Mouse (Mus musculus): ENCODE results near the gene Rnf146. TPM values are rescaled to one million over a fixed set of nuclear protein-coding genes. Genes with fewer than 3 reads are reported as not detected.
"Not testable (repeated sequence)": the region's sequence is repeated elsewhere in the genome, so short reads cannot be mapped to it uniquely, and the experiment has no call there.

The Rnf146 gene
- 50.5 and 62.2 TPM in 2 replicates for polyA plus RNA-seq (2015; fragmentation: Nextera tagmentation; extraction: Ambion mirVana)

- peak within 1 kb of the TSS; percentile 50 for H3K4me2 ChIP-seq
- H3K4me1 ChIP-seq: peaks cover 4% of the 10 kb centered on the region; the same call in 1 of the 2 replicates
- H3K36me3 ChIP-seq: no peaks in the 10 kb centered on the region
- no peaks in the 10 kb centered on the region for H3K9me3 ChIP-seq
- ATAC-seq (ENCODE audit: insufficient number of reproducible peaks, low FRiP score, low TSS enrichment, low read depth): no peak; the same call in 1 of the 2 replicates
- no peaks in the 10 kb centered on the region for H3K27me3 ChIP-seq
- peak within 1 kb of the TSS; percentile 83 for H3K4me3 ChIP-seq
- peak within 1 kb of the TSS; percentile 99 for H3K9ac ChIP-seq
- 6% methylated on average over 15 of the region's 15 CpGs for WGBS
- peak within 1 kb of the TSS; percentile 100 for H3K27ac ChIP-seq
Measured at GRCm38 (mm10) chr10:29362197-29362900, at the start of gene Rnf146. Rnf146 (minus strand) TSS chr10:29362442.

DNA sequence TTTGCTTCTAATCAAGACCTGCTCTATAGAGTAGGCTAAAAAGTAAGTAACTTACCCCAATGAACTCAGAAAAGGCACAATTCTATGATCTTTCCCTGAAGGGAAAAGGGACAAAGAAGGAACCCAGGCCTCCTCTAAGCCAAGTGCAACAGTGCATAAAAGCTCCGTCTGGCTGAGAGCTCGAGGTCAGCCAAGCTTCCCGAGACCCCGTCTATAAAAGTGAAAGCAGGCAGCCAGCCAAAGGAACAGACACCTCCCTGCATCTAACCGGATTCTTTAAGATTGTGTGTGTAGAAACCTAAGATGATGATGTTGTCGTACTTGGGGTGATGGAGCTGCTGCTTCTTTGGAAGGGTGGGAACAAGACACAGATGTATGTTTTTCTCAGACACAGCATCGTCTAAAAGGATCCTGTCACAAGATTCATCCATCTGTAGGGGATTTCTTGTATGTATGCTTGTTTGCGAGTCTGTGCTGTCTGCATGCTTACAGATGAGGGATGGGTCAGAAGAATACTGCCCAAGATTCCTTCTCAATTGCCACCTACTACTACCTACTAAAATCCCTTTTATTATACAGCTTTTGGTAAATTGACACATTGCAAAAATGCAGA lies 40.5 kb upstream of the Rnf146 start:
- no peaks in the 10 kb centered on the region for H3K36me3 ChIP-seq
- H3K4me3 ChIP-seq: no peak overlapping the region
- no peaks in the 10 kb centered on the region for H3K27me3 ChIP-seq
- no peak overlapping the region for H3K27ac ChIP-seq
- no peak overlapping the region for H3K4me2 ChIP-seq
- H3K4me1 ChIP-seq: 0 out of 2 replicates have a peak, but pooled peaks cover 3% of the 10 kb centered on the region
- ATAC-seq (ENCODE audit: insufficient number of reproducible peaks, low FRiP score, low TSS enrichment, low read depth): no peak
- H3K9me3 ChIP-seq: no peaks in the 10 kb centered on the region
- H3K9ac ChIP-seq: no peak overlapping the region
- WGBS: 36% methylated on average over 8 of the region's 8 CpGs

DNA sequence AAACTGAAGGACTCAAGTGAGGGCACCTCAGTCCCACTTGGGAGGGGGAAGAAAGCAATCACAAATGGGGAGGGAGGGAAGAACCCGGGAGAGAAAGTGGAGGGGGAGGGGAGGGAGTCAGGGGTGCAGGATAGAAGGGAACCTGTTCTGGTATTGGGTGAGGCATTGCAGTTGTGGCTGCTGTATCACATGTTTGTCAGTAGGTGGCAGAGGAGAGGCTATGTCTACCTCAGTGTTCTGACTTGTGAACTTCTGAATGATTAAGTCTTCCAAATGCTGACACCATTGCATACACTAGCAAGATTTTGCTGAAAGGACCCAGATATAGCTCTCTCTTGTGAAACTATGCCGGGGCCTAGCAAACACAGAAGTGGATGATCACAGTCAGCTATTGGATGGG lies 32.6 kb upstream of the Rnf146 start:
- not testable (repeated sequence) for ATAC-seq (ENCODE audit: insufficient number of reproducible peaks, low FRiP score, low TSS enrichment, low read depth); H3K4me2 ChIP-seq; H3K9ac ChIP-seq; H3K36me3 ChIP-seq; H3K9me3 ChIP-seq; H3K27me3 ChIP-seq; H3K4me3 ChIP-seq; H3K4me1 ChIP-seq; H3K27ac ChIP-seq
- 76% methylated on average over 2 of the region's 2 CpGs for WGBS

GRCm38 (mm10) chr10:29381558-29381957 lies 19.3 kb upstream of the Rnf146 start:
- 83% methylated on average over 2 of the region's 2 CpGs for WGBS
- H3K4me1 ChIP-seq: no peaks in the 10 kb centered on the region
- H3K36me3 ChIP-seq: no peaks in the 10 kb centered on the region
- H3K27me3 ChIP-seq: no peaks in the 10 kb centered on the region
- H3K27ac ChIP-seq: no peak overlapping the region
- no peaks in the 10 kb centered on the region for H3K9me3 ChIP-seq
- no peak overlapping the region for H3K4me2 ChIP-seq
- no peak for ATAC-seq (ENCODE audit: insufficient number of reproducible peaks, low FRiP score, low TSS enrichment, low read depth)
- no peak overlapping the region for H3K4me3 ChIP-seq
- H3K9ac ChIP-seq: no peak overlapping the region

DNA sequence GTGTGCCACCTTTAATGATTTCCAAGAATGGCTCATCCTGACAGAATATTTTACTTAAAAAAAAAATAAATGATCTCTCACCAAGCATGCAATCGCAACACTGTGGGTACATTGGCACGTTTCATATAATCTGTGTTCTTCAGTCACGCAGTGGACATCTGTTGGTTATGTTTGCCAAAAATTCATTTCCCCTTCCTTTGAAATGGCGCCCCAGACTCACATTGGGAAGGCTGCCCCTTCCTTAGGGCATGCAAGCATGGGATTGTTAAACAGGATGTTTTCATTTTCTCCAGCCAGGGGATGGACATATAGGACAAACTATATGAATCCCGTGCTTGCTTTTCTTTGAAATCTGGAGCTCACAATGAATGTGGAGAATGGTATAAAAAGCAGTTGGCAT lies 11.8 kb upstream of the Rnf146 start:
- no peak for ATAC-seq (ENCODE audit: insufficient number of reproducible peaks, low FRiP score, low TSS enrichment, low read depth)
- Histone ChIP-seq H3K27me3 (no peaks in the 10 kb centered on the region), H3K4me2 (no peak overlapping the region), H3K9ac (no peak overlapping the region), H3K36me3 (no peaks in the 10 kb centered on the region), H3K9me3 (no peaks in the 10 kb centered on the region), H3K4me1 (no peaks in the 10 kb centered on the region), H3K27ac (no peak overlapping the region), H3K4me3 (no peak overlapping the region)
- WGBS: 79% methylated on average over 5 of the region's 5 CpGs

DNA sequence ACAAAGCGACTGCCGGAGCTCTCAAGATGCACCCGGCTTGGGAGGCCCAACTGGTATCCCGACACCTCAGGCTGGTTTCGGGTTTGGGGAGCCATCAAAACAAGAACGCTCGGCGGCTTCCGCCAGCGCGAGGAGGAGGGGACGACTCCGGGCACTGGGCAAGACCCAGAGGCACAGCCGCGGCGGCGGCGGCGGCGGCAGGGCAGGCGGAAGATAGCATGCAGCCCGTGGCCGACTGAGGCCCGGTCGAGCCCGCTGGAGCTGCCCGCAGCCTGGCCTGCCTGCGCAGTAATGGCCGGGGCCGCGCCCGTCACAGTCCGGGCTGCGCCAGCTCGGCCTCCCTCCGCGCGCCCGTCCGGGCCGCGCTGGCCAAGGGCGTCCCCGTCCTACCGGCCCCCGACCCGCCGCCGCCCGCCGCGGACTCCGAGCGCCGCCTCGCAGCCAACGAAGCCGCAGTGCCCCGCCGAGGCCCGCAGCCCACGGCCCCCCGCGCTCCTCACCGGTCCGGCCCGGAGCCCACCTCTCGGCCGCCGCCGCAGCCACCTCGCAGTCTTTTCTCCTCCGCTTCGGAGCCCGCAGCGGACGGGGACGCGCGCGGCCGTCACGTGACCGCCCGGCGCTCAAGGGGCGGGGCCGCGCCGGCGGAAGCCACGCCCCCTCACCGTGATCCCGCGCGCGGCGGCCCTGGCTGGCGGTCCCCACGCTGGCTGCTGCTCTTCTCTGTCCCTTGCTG lies 612 bp downstream of the Rnf146 start:
- no peaks in the 10 kb centered on the region for H3K9me3 ChIP-seq
- H3K36me3 ChIP-seq: no peaks in the 10 kb centered on the region
- peak overlapping the region; percentile 99 for H3K9ac ChIP-seq
- peak overlapping the region; percentile 83 for H3K4me3 ChIP-seq
- peak overlapping the region; percentile 100 for H3K27ac ChIP-seq
- no peaks in the 10 kb centered on the region for H3K27me3 ChIP-seq
- peak; percentile 95 for ATAC-seq (ENCODE audit: insufficient number of reproducible peaks, low FRiP score, low TSS enrichment, low read depth)
- H3K4me1 ChIP-seq: peaks cover 4% of the 10 kb centered on the region; the same call in 1 of the 2 replicates
- under 1% methylated on average over 75 of the region's 100 CpGs for WGBS
- peak overlapping the region; percentile 50 for H3K4me2 ChIP-seq

DNA sequence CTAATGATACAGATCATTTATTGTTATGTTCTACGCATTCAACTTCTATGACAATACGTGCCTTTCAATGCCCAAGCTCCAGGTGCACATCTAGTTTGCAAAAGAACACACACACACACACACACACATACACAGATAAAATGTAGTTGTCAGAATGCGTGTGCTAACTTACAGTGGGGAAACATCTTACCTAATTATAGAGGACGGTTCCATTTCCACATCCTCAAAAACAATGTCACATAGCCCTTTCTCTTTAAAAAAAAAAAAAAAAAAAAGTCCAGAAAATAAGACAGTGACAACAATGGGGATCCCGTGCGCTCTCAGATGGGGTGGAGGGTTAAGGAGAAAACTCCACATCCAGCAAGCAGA lies 1.2 kb downstream of the Rnf146 start:
- peak overlapping the region; percentile 83 for H3K4me3 ChIP-seq
- no peaks in the 10 kb centered on the region for H3K36me3 ChIP-seq
- no peak for ATAC-seq (ENCODE audit: insufficient number of reproducible peaks, low FRiP score, low TSS enrichment, low read depth)
- 2% methylated on average over 6 of the region's 6 CpGs for WGBS
- peak overlapping the region; percentile 100 for H3K27ac ChIP-seq
- peaks cover 4% of the 10 kb centered on the region; the same call in 1 of the 2 replicates for H3K4me1 ChIP-seq
- no peaks in the 10 kb centered on the region for H3K9me3 ChIP-seq
- peak overlapping the region; percentile 99 for H3K9ac ChIP-seq
- H3K4me2 ChIP-seq: peak overlapping the region; percentile 50
- no peaks in the 10 kb centered on the region for H3K27me3 ChIP-seq

GRCm38 (mm10) chr10:29354183-29354582 lies 8.1 kb downstream of the Rnf146 start:
- Histone ChIP-seq H3K4me2 (no peak overlapping the region), H3K4me3 (no peak overlapping the region), H3K27ac (no peak overlapping the region), H3K36me3 (peaks cover 10% of the 10 kb centered on the region; the same call in 1 of the 2 replicates), H3K27me3 (no peaks in the 10 kb centered on the region), H3K4me1 (no peaks in the 10 kb centered on the region), H3K9ac (no peak overlapping the region), H3K9me3 (no peaks in the 10 kb centered on the region)
- WGBS: 78% methylated on average over 7 of the region's 7 CpGs
- no peak for ATAC-seq (ENCODE audit: insufficient number of reproducible peaks, low FRiP score, low TSS enrichment, low read depth)

DNA sequence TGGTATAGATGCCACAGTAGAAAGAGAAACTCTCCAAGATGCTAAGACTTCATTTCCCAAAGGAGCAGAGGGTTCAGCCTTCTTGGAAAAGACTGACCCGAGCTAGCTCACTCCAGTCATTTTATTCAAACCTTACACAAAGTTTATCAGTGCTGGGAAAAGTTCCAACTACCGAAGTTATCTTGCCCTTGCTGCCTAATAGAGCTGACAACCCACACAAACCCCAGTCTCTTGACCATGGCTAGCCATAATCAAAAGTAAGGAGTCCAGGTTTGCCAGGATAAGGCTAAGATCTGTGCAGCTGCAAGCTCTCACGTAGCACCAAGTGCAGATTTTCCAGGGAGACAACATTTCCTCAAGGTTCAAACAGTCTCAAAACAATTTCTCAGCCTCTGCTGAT lies 9.7 kb downstream of the Rnf146 start:
- Histone ChIP-seq H3K9ac (no peak overlapping the region), H3K27me3 (no peaks in the 10 kb centered on the region), H3K4me2 (no peak overlapping the region), H3K9me3 (no peaks in the 10 kb centered on the region), H3K36me3 (peaks cover 12% of the 10 kb centered on the region), H3K4me3 (no peak overlapping the region), H3K27ac (no peak overlapping the region), H3K4me1 (no peaks in the 10 kb centered on the region)
- no peak for ATAC-seq (ENCODE audit: insufficient number of reproducible peaks, low FRiP score, low TSS enrichment, low read depth)
- 84% methylated on average over 3 of the region's 3 CpGs for WGBS

DNA sequence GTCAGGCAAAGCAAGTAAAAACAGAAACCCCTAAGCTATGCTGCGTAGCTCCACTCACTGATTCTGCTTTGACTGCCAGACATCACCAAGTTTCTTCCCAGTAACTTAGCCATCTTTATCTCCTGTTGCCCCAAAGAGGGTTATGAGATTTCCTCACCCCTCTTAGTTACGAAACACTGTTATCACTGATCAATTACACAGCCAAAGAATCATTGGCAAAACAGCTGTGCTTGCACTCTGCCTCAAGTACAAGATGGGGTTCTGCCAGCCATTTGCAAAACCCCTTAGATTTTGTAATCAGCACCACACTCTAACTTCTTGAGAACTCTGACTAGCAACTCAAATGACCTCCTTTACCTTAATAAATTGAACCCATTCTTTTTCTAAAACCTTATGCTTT lies 10.8 kb downstream of the Rnf146 start:
- 87% methylated on average over 2 of the region's 2 CpGs for WGBS
- Histone ChIP-seq H3K27ac (no peak overlapping the region), H3K36me3 (peaks cover 23% of the 10 kb centered on the region), H3K4me2 (no peak overlapping the region), H3K9me3 (no peaks in the 10 kb centered on the region), H3K4me3 (no peak overlapping the region), H3K4me1 (no peaks in the 10 kb centered on the region), H3K27me3 (no peaks in the 10 kb centered on the region), H3K9ac (no peak overlapping the region)
- no peak for ATAC-seq (ENCODE audit: insufficient number of reproducible peaks, low FRiP score, low TSS enrichment, low read depth)

- no peak for ATAC-seq (ENCODE audit: insufficient number of reproducible peaks, low FRiP score, low TSS enrichment, low read depth)
- Histone ChIP-seq H3K27me3 (no peaks in the 10 kb centered on the region), H3K4me1 (no peaks in the 10 kb centered on the region), H3K4me3 (no peak overlapping the region), H3K27ac (no peak overlapping the region), H3K9ac (no peak overlapping the region), H3K9me3 (no peaks in the 10 kb centered on the region), H3K4me2 (no peak overlapping the region), H3K36me3 (peaks cover 36% of the 10 kb centered on the region)
- WGBS: 94% methylated on average over 7 of the region's 7 CpGs
Measured at GRCm38 (mm10) chr10:29346638-29347037, 15.6 kb downstream of the Rnf146 start.

DNA sequence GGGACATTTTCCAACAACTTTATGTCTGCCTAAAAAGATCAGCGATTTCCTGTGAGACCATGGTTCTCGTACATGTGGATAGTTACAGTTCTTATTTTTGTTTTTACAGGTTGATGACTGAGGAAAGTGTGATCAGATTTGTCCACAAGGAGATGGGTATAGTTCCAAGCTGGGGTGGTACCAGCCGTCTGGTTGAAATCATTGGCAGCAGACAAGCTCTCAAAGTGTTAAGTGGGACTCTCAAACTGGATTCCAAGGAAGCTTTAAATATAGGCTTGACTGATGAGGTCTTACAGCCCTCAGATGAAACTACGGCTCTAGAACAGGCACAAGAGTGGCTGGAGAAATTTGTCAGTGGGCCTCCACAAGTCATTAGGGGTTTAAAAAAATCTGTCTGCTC lies 18.0 kb downstream of the Rnf146 start:
- Histone ChIP-seq H3K9me3 (no peaks in the 10 kb centered on the region), H3K4me3 (no peak overlapping the region), H3K9ac (no peak overlapping the region), H3K4me1 (no peaks in the 10 kb centered on the region), H3K27ac (no peak overlapping the region), H3K36me3 (peaks cover 26% of the 10 kb centered on the region), H3K27me3 (no peaks in the 10 kb centered on the region), H3K4me2 (no peak overlapping the region)
- WGBS: 81% methylated on average over 4 of the region's 4 CpGs
- no peak for ATAC-seq (ENCODE audit: insufficient number of reproducible peaks, low FRiP score, low TSS enrichment, low read depth)
